Mouse (Mus musculus) retina, embryonic 14.5 days (tissue): ENCODE measurements around the gene Kcnh1.

Experiments used
- DNase-seq: peaks from one replicate; pipeline ENCODE4 v3.0.0-alpha.2; 2015; ENCODE audit warnings: low spot score

The Kcnh1 gene

DNA sequence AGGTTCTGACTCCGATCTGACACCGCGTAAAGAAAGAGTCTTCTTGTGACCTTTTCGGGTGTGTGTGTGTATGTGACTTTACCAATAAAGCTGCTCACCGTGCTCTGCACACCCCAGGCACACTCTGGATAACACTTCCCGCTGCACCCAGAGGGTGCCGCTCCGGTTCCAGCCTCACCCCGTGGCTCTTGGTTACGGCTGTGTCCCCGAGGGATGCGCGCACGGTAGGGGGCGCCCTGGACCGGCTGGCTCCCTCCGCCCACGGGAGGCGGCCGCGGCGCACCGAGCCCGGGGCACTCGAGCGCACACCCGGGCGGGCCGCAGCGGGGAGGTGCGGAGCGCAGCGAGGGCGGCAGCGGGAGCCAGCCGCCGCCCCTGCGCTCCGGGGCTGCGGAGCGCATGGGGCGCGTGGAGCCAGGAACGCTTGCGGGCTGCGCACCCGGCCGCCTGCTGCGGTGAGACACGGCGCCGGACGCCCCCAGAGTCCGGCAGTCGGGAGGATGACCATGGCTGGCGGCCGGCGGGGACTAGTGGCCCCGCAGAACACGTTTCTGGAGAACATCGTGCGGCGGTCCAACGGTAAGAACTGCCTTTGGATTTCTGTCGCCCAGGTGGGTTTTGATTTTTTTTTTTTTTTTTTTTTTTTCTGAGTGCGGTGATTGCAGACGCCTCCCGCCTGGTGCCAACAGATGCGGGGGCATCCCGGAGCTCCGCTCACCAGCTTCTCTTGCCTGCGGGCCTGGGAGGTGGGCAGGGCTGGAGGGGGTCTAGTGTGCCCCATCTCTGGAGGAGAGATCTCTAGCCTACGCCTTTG is at the start of gene Kcnh1:
Kcnh1 (plus strand) TSS at position 267 of the 814 bp plus-strand sequence.
- peak; percentile 89 for DNase-seq

- DNase-seq, result no peak
Observed at GRCm38 (mm10) chr1:192151179-192151578, 39.4 kb upstream of the Kcnh1 start.

GRCm38 (mm10) chr1:192171477-192171876 is 19.1 kb upstream of the Kcnh1 start:
- no peak for DNase-seq

DNA sequence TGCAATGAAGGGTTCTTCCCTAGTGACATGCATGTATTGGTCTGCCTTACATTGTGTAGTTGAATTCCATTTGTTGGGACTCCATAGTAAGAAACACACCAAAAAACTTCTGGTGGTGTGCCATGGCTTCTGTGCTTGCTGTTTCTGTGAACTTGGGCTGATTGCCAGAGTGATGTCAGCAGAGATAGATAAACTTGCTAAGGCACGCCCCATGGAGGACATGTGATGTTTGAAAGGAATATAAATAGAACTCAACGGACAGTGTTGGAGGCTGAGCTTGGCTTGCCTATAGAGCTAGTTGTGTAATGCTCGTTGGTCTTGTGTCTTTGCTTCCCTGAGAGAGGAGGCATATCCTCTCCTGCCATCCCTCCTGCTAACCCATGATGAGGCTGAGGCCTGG is 10.7 kb upstream of the Kcnh1 start:
- no peak for DNase-seq

GRCm38 (mm10) chr1:192181696-192182257 is 8.8 kb upstream of the Kcnh1 start:
- no peak for DNase-seq

DNA sequence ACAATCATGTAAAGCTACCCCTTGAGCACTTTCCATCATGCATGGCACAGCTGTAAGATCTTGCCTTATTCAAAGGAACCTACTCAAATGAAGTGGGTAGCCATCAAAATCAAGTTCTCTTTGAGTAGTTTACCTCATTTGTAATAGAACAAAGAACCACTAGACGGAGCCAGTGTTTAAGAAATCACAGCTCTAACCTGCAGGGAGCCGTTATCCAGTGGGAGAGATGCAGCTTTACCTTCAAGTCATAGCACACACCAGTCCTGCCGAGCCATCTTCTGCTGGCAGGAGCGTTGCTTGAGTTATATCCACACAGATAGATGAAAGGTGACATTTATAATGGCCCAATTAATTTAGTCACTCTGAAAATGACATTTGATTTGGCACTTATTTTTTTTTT is 1.5 kb upstream of the Kcnh1 start:
- peak; percentile 85 for DNase-seq

GRCm38 (mm10) chr1:192189771-192190170 is 803 bp upstream of the Kcnh1 start:
- DNase-seq, result no peak

- DNase-seq, result no peak
Observed at GRCm38 (mm10) chr1:192191322-192191639, 707 bp downstream of the Kcnh1 start.

DNA sequence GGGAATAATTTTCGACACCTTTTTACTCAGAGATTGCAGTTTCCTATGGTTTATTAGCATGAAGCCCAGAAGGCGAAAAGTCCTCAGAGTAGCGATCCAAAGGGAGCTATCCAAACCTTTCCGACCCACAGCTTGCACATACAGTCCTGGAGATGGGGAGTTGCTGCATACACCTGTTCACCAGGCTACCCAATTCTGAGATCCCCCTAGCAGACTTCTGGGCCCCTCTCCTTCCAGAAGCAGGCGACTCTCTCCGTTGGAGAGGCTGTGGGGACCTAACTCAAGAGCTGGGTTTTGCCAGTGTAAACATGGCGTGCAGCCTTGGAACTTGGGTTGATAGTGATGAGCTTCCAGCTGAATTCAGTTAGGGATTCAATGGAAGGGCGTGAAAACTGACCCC is 1.3 kb downstream of the Kcnh1 start:
- DNase-seq, result no peak

DNA sequence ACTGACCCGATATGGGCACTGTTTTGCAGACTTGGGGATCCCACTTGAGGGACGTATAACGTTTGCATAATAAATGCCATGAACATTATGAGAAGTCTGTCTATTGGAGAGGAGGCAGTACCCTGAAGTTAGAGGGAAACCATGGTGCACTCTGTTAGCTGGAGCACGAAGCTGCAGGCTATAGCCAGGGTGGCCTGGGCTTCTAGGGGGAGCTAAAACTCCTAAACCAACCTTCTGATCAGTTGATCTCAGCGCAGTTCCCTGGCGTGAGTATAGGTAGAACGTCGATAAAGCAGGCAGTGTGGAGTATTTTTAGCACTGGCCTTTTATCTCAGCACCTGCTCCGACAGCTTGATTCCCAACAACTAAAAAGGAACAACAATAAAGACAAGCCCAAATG is 2.1 kb downstream of the Kcnh1 start:
- no peak for DNase-seq

- no peak for DNase-seq
Observed at GRCm38 (mm10) chr1:192193656-192194055, 3.1 kb downstream of the Kcnh1 start.

GRCm38 (mm10) chr1:192197495-192197894 is 6.9 kb downstream of the Kcnh1 start:
- DNase-seq, result no peak

DNA sequence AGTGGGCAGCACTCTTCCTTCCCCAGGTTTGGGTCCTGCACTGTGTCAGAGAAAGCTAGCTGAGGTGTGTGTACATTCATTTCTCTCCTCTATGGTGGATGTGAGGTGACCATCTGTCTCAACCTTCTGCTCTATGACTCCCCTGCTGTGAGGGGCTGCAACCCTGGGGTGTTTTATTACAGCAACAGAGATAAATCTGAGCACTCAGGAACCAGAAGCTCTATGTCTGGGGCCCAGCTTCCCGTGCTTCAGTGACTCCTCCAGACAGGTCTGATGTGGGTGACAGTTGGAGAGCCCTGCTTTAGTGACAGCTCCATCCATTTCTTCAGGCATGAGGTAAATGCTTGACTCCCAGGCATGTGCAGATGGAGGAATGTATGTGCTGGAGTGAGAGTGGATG is 12.4 kb downstream of the Kcnh1 start:
- DNase-seq, result no peak

GRCm38 (mm10) chr1:192207956-192208355 is 17.4 kb downstream of the Kcnh1 start:
- peak; percentile 53 for DNase-seq

GRCm38 (mm10) chr1:192212448-192212847 is 21.9 kb downstream of the Kcnh1 start:
- DNase-seq, result no peak

- no peak for DNase-seq
Observed at GRCm38 (mm10) chr1:192214666-192215065, 24.1 kb downstream of the Kcnh1 start.

DNA sequence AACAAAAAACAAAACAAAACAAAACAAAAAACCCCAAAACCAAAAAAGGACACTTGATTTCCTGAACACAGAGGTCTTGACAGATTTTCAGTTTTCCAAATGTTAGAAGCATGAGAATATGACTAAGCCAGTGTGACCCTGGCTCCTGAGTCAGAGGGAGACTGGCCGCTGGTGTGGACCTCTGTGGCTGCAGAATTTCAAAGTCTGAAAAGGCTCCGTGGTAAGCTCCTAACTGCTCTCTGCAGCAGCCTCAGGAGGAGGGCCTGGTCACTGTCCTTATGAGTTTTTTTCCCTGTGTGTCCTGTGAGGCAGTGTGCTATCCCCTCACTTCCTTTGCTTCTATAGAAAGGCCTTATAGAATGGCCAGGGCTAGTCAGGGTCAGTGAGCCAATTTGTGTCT is 29.6 kb downstream of the Kcnh1 start:
- no peak for DNase-seq

DNA sequence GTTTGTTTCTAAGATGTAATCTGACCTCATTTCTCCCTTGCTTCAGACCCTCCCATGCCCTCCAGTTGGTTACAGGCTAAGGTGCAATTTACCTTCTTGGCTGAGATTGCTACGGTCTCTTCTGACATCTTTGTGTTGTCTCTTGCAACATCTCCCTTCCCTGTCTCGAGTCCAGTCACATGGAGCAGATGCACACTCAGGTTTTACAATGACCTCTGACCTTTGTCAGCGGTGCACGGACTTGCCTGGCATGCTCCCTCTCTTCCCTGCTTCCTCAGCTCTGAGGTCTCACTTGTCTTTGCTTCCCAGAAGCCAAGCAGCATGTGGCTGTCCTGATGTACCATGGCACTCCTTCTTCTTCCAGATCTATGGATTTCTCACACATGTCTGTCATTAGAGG is 33.6 kb downstream of the Kcnh1 start:
- no peak for DNase-seq

GRCm38 (mm10) chr1:192232696-192233095 is 42.1 kb downstream of the Kcnh1 start:
- DNase-seq, result no peak

- no peak for DNase-seq
Observed at GRCm38 (mm10) chr1:192246836-192247235, 56.3 kb downstream of the Kcnh1 start.

DNA sequence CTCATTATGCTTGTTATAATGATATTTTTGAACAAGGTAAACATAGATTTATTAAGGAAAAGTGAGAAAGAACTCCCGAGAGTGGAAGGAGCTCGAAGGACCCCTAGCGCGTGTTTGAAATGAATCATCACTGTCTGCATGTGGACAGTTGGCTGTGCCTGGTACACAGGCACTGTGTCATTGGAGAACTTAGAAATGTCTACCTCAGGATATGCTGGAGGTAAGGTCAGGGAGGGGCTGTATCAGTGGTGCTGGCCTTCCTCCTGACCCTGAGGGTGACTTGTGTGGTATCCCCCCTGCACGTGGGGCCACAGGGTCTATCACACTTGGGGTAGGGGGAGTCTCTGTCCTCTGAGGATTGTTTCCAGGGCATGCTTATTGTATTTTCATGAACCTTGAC is 68.6 kb downstream of the Kcnh1 start:
- no peak for DNase-seq

- DNase-seq, result no peak
Observed at GRCm38 (mm10) chr1:192259616-192260015, 69.0 kb downstream of the Kcnh1 start.

- no peak for DNase-seq
Observed at GRCm38 (mm10) chr1:192265704-192266103, 75.1 kb downstream of the Kcnh1 start.

GRCm38 (mm10) chr1:192266956-192267355 is 76.4 kb downstream of the Kcnh1 start:
- DNase-seq, result no peak
